Mouse (Mus musculus): Measurements from ENCODE around the gene Vmn1r228. TPM values are rescaled to one million over a fixed set of nuclear protein-coding genes. Genes with fewer than 3 reads are reported as not detected.

The Vmn1r228 gene
- polyA plus RNA-seq (2011; ENCODE audit: insufficient read depth, insufficient read length, low read depth, missing spikeins) = not detected in 2 replicates

GRCm38 (mm10) chr17:20786057-20786456 lies at the start of gene Vmn1r228:
Vmn1r228 (minus strand) TSS chr17:20786157.
- no peaks in the 10 kb centered on the region for H3K27me3 ChIP-seq (ENCODE audit: control insufficient read depth, insufficient read depth, low read length, poor library complexity, severe bottlenecking)
- H3K36me3 ChIP-seq (ENCODE audit: control insufficient read depth, insufficient read depth, low read length, poor library complexity, severe bottlenecking) = no peaks in the 10 kb centered on the region
- H3K27ac ChIP-seq (ENCODE audit: insufficient read depth, low read length) = no peak within 1 kb of the TSS
- no peaks in the 10 kb centered on the region for H3K9me3 ChIP-seq (replicated peaks; ENCODE audit: control insufficient read depth, insufficient read depth, low read length, poor library complexity, severe bottlenecking)
- no peak within 1 kb of the TSS for H3K4me3 ChIP-seq (ENCODE audit: low read depth, low read length)
- no peak within 1 kb of the TSS for H3K9ac ChIP-seq (ENCODE audit: low read depth, poor library complexity, severe bottlenecking)
- TF ChIP-seq CTCF (IDR thresholded peaks at IDR 0.05; ENCODE audit: low read depth, low read length) (no peak), EP300 (IDR thresholded peaks at IDR 0.05; ENCODE audit: insufficient read depth, low read depth, low read length) (no peak), POLR2A (IDR thresholded peaks at IDR 0.05; ENCODE audit: insufficient read depth, low read length) (no peak)
- H3K4me1 ChIP-seq (ENCODE audit: control insufficient read depth, insufficient read depth, low read length) = no peaks in the 10 kb centered on the region

DNA sequence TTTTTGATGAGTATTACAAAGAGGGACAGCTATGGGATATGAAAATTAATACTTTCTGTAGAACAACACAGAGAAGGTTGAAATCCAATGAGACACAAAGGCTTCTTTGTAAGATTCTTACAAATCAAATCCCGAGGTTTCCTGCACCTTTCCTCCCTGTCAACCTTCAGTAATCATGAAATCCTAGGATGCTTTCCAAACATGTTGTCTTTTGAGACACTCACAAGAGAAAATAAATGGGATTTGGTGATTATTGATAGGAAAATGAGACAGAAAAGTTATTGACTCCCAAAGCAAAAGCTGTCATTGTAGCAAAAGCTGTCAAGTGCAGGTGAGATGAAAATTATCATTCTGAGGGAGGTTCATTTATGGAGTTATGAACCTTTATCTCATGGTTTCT lies 25.3 kb upstream of the Vmn1r228 start, which contains the start of gene Vmn1r229:
Gene Vmn1r229, plus strand, starts transcription at position 301 of the 400 bp plus-strand sequence.
- no peak for TF ChIP-seq CTCF (IDR thresholded peaks at IDR 0.05; ENCODE audit: low read depth, low read length)
- TF ChIP-seq POLR2A (IDR thresholded peaks at IDR 0.05; ENCODE audit: insufficient read depth, low read length) = no peak
- TF ChIP-seq EP300 (IDR thresholded peaks at IDR 0.05; ENCODE audit: insufficient read depth, low read depth, low read length) = no peak
- no peaks in the 10 kb centered on the region for H3K36me3 ChIP-seq (ENCODE audit: control insufficient read depth, insufficient read depth, low read length, poor library complexity, severe bottlenecking)
- H3K4me1 ChIP-seq (ENCODE audit: control insufficient read depth, insufficient read depth, low read length) = no peaks in the 10 kb centered on the region
- H3K27ac ChIP-seq (ENCODE audit: insufficient read depth, low read length) = no peak within 1 kb of the TSS
- no peak within 1 kb of the TSS for H3K4me3 ChIP-seq (ENCODE audit: low read depth, low read length)
- H3K9ac ChIP-seq (ENCODE audit: low read depth, poor library complexity, severe bottlenecking) = no peak within 1 kb of the TSS
- H3K9me3 ChIP-seq (replicated peaks; ENCODE audit: control insufficient read depth, insufficient read depth, low read length, poor library complexity, severe bottlenecking) = no peaks in the 10 kb centered on the region
- H3K27me3 ChIP-seq (ENCODE audit: control insufficient read depth, insufficient read depth, low read length, poor library complexity, severe bottlenecking) = no peaks in the 10 kb centered on the region

DNA sequence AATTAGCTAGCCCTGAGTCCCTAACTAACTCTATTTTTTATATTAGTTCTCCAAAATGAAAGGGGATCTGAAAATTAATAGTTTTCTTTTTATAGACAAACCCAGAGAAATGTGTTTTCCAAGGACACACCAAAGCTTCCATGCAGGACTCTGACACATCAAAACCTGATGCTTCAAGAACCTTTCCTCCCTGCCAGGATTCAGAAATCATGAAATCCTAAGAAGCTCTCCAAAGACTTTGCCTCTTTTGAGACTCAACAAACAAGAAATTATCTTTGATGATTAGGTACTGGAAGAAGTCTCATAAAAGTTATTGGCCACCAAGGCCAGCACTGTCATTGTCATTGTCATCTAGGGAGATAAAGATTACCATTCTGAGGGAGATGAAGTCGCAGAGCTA lies 56.4 kb downstream of the Vmn1r228 start, which contains the start of gene Vmn1r227:
Gene Vmn1r227, plus strand, starts transcription at position 301 of the 400 bp plus-strand sequence.
- Histone ChIP-seq H3K27ac (ENCODE audit: insufficient read depth, low read length) (no peak within 1 kb of the TSS), H3K36me3 (ENCODE audit: control insufficient read depth, insufficient read depth, low read length, poor library complexity, severe bottlenecking) (no peaks in the 10 kb centered on the region), H3K27me3 (ENCODE audit: control insufficient read depth, insufficient read depth, low read length, poor library complexity, severe bottlenecking) (no peaks in the 10 kb centered on the region), H3K9ac (ENCODE audit: low read depth, poor library complexity, severe bottlenecking) (no peak within 1 kb of the TSS), H3K4me1 (ENCODE audit: control insufficient read depth, insufficient read depth, low read length) (no peaks in the 10 kb centered on the region), H3K4me3 (ENCODE audit: low read depth, low read length) (no peak within 1 kb of the TSS), H3K9me3 (replicated peaks; ENCODE audit: control insufficient read depth, insufficient read depth, low read length, poor library complexity, severe bottlenecking) (no peaks in the 10 kb centered on the region)
- TF ChIP-seq POLR2A (IDR thresholded peaks at IDR 0.05; ENCODE audit: insufficient read depth, low read length) = no peak
- TF ChIP-seq CTCF (IDR thresholded peaks at IDR 0.05; ENCODE audit: low read depth, low read length) = no peak
- no peak for TF ChIP-seq EP300 (IDR thresholded peaks at IDR 0.05; ENCODE audit: insufficient read depth, low read depth, low read length)

Other genes with a start within 250 kb of the Vmn1r228 start
- gene Vmn2r109, start 221.4 kb downstream of the Vmn1r228 start, polyA plus RNA-seq (2011; ENCODE audit: insufficient read depth, insufficient read length, low read depth, missing spikeins) = not detected in 2 replicates
- not detected in 2 replicates for gene Vmn2r110, start 189.7 kb downstream of the Vmn1r228 start, polyA plus RNA-seq (2011; ENCODE audit: insufficient read depth, insufficient read length, low read depth, missing spikeins)
- gene Fpr-rs3, start 161.3 kb downstream of the Vmn1r228 start, polyA plus RNA-seq (2011; ENCODE audit: insufficient read depth, insufficient read length, low read depth, missing spikeins) = not detected in 2 replicates
- gene Vmn1r226, start 103.3 kb downstream of the Vmn1r228 start, polyA plus RNA-seq (2011; ENCODE audit: insufficient read depth, insufficient read length, low read depth, missing spikeins) = not detected in 2 replicates
- gene Vmn1r227, start 56.3 kb downstream of the Vmn1r228 start, polyA plus RNA-seq (2011; ENCODE audit: insufficient read depth, insufficient read length, low read depth, missing spikeins) = 0.09 TPM in 1 of 2 replicates, not detected in the other
- gene Vmn1r229, start 25.4 kb upstream of the Vmn1r228 start, polyA plus RNA-seq (2011; ENCODE audit: insufficient read depth, insufficient read length, low read depth, missing spikeins) = 0.08 TPM in 1 of 2 replicates, not detected in the other
- gene Vmn1r230, start 54.3 kb upstream of the Vmn1r228 start, polyA plus RNA-seq (2011; ENCODE audit: insufficient read depth, insufficient read length, low read depth, missing spikeins) = not detected in 2 replicates
- gene Vmn1r231, start 118.9 kb upstream of the Vmn1r228 start, polyA plus RNA-seq (2011; ENCODE audit: insufficient read depth, insufficient read length, low read depth, missing spikeins) = not detected in 2 replicates
- gene Vmn1r232, start 133.6 kb upstream of the Vmn1r228 start, polyA plus RNA-seq (2011; ENCODE audit: insufficient read depth, insufficient read length, low read depth, missing spikeins) = not detected in 2 replicates
- gene Ppp2r1a, start 159.2 kb upstream of the Vmn1r228 start, polyA plus RNA-seq (2011; ENCODE audit: insufficient read depth, insufficient read length, low read depth, missing spikeins) = 253 and 280 TPM in 2 replicates
- not detected in 2 replicates for gene Vmn1r233, start 210.3 kb upstream of the Vmn1r228 start, polyA plus RNA-seq (2011; ENCODE audit: insufficient read depth, insufficient read length, low read depth, missing spikeins)
- gene Zfp160, start 222.7 kb upstream of the Vmn1r228 start, polyA plus RNA-seq (2011; ENCODE audit: insufficient read depth, insufficient read length, low read depth, missing spikeins) = 19.4 and 22.3 TPM in 2 replicates

Data from ES-Bruce4 (cell line).